Comparison of ENCODE assay signal across 9 mouse cellular contexts in the genomic region with DNA sequence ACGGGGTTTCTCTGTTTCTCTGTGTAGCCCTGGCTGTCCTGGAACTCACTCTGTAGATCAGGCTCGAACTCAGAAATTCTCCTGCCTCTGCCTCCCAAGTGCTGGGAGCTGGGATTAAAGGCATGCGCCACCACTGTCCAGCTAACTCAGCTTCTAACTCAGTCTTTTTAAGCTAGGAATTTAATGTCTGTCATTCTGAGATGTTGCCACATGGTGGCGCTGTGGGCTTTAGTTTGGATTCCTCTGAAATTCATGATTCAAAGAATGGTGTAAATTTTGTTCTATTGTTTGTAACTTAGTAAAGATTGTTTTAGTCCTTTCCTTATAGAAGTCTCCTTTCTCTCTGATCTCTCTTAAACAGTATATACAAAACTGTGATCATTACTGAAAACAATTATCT. TPM values are rescaled to one million over a fixed set of nuclear protein-coding genes. Genes with fewer than 3 reads are reported as not detected.
DNase-seq lines count a peak whose midpoint lies in the region; ATAC-seq and TF ChIP-seq lines count a peak whose summit lies in the region.
"Had no signal": no experiment of that assay in that cellular context is flagged by ENCODE, and none has a peak within 500 bp of the region (broad histone marks: within the 10 kb centered on the region; RNA-seq: fewer than 3 reads in every experiment).

No protein-coding gene starts in this region.

- H3K36me3 ChIP-seq in heart, postnatal 0 days (replicated peaks; ENCODE audit: control insufficient read depth, insufficient read depth, low read length), result no peaks in the 10 kb centered on the region

- intact Hi-C loops in heart, postnatal 25 days (cut with DNase I), result no loop called here
- intact Hi-C loops in left cerebral cortex, adult 2 months (cut with DNase I), result no loop called here

- no peaks in the 10 kb centered on the region for H3K4me1 ChIP-seq in heart, postnatal 0 days (ENCODE audit: control insufficient read depth, insufficient read depth)

- DNase-seq in heart, postnatal 0 days (ENCODE audit: low spot score), result no peak
- DNase-seq in heart, postnatal 25 days (ENCODE audit: low spot score), result no peak
- DNase-seq in CD4-positive helper T cell, adult 2 months (ENCODE audit: low read depth, low spot score), result peak; percentile 32
- DNase-seq in adrenal gland, adult 2 months, result peak; percentile 5
- DNase-seq in embryo, embryonic 11 days, result peak; percentile 51
- DNase-seq in left cerebral cortex, adult 2 months (ENCODE audit: extremely low spot score in 1 of 2, low spot score in 2 of 2), result peak; percentile 14 to 39
- DNase-seq in right cerebral cortex, adult 18-20 months, result peak; percentile 32
- DNase-seq in ovary, adult 18-20 months (ENCODE audit: low spot score), result no peak

- no peaks in the 10 kb centered on the region for H3K9me3 ChIP-seq in heart, postnatal 0 days (replicated peaks; ENCODE audit: control insufficient read depth, low read length)

- H3K27ac ChIP-seq in heart, postnatal 0 days (ENCODE audit: low read depth), result no peak overlapping the region
- no peak overlapping the region for H3K27ac ChIP-seq in left cerebral cortex, adult 2 months

- no peak overlapping the region for H3K4me3 ChIP-seq in heart, postnatal 0 days (ENCODE audit: low read depth, low read length)
- no peak overlapping the region for H3K4me3 ChIP-seq in left cerebral cortex, adult 2 months

- TF ChIP-seq EP300 in heart, postnatal 0 days (IDR thresholded peaks at IDR 0.05; ENCODE audit: low read depth), result no peak

- no peak overlapping the region for H3K9ac ChIP-seq in heart, postnatal 0 days (replicated peaks; ENCODE audit: low read depth, low read length)

- TF ChIP-seq CTCF in heart, postnatal 0 days (IDR thresholded peaks at IDR 0.05; ENCODE audit: low read depth), result peak; percentile 51
- peak; percentile 64 for TF ChIP-seq CTCF in left cerebral cortex, adult 2 months (IDR thresholded peaks at IDR 0.05)

- 36% methylated on average over 4 of the region's 4 CpGs for WGBS in heart, postnatal 0 days

- 0 out of 2 replicates have a peak, but pooled peaks cover 4% of the 10 kb centered on the region for H3K27me3 ChIP-seq in heart, postnatal 0 days (ENCODE audit: control insufficient read depth, insufficient read depth, low read length)

- ATAC-seq in heart, postnatal 0 days (ENCODE audit: insufficient read depth, low read depth), result no peak

- no peak overlapping the region for H3K4me2 ChIP-seq in heart, postnatal 0 days (ENCODE audit: low read depth, low read length)

RNA-seq across cellular contexts. Expression of a gene that starts 39.1 kb away (rescaled TPM):
- 0.27 and 3.4 TPM in 2 replicates for total RNA-seq in heart, postnatal 0 days (2014; rRNA removed; ENCODE audit: low replicate concordance)
- 1.0 and 1.2 TPM in 2 replicates for polyA plus RNA-seq in heart, postnatal 0 days (2015; fragmentation: Nextera tagmentation; extraction: Ambion mirVana)
- under 1 TPM; 0.23 to 0.56 TPM for total RNA-seq in heart, postnatal 25 days (2021)
- 10 to 100 TPM in 1 of 2 experiments, 1 to 10 TPM in 1; 8.5 to 10.9 TPM for total RNA-seq in adrenal gland, adult 2 months (2021)
- polyA plus RNA-seq in adrenal gland, adult 2 months (2012; rRNA removed), result 12.8 and 14.4 TPM in 2 replicates
- 10 to 100 TPM; 35.6 TPM for total RNA-seq in left cerebral cortex, adult 2 months (2021)
- total RNA-seq: neutrophil, adult 5-6 weeks had no signal

RNA-seq across cellular contexts. Expression of a gene that starts 49.4 kb away (rescaled TPM):
- total RNA-seq in heart, postnatal 0 days (2014; rRNA removed; ENCODE audit: low replicate concordance), result 2.3 and 12.1 TPM in 2 replicates
- polyA plus RNA-seq in heart, postnatal 0 days (2015; fragmentation: Nextera tagmentation; extraction: Ambion mirVana), result 0.41 and 0.48 TPM in 2 replicates
- 1 to 10 TPM; 3.9 to 4.9 TPM for total RNA-seq in heart, postnatal 25 days (2021)
- 10 to 100 TPM in 1 of 2 experiments, 1 to 10 TPM in 1; 9.9 to 11.6 TPM for total RNA-seq in adrenal gland, adult 2 months (2021)
- 3.9 and 4.8 TPM in 2 replicates for polyA plus RNA-seq in adrenal gland, adult 2 months (2012; rRNA removed)
- total RNA-seq in left cerebral cortex, adult 2 months (2021), result 10 to 100 TPM; 21.8 to 23.7 TPM

Comparison
In these comparisons a context has a peak if more than half of its experiments do, and no peak if none do; other contexts are left out.
1. DNase-seq: peak in CD4-positive helper T cell, adult 2 months (single experiment), adrenal gland, adult 2 months (single experiment), embryo, embryonic 11 days (single experiment), left cerebral cortex, adult 2 months (2 of 2) and right cerebral cortex, adult 18-20 months (single experiment); none in heart, postnatal 0 days (single experiment), heart, postnatal 25 days (single experiment) and ovary, adult 18-20 months (single experiment).